Mouse (Mus musculus): ENCODE measurements around the gene Crabp2. TPM values are rescaled to one million over a fixed set of nuclear protein-coding genes. Genes with fewer than 3 reads are reported as not detected.

The Crabp2 gene
- total RNA-seq, 2 experiments from 2014 or later = 2.0 to 2.2 TPM

- DNase-seq (ENCODE audit: low spot score in 2 of 2) = no peak
Measured at GRCm38 (mm10) chr3:87982836-87983601, 34.6 kb downstream of the Crabp2 start.

- no peak for DNase-seq (ENCODE audit: low spot score in 2 of 2)
Measured at GRCm38 (mm10) chr3:87983627-87984026, 35.2 kb downstream of the Crabp2 start.

- DNase-seq (ENCODE audit: low spot score in 2 of 2) = no peak
Measured at GRCm38 (mm10) chr3:87984094-87984493, 35.6 kb downstream of the Crabp2 start.

- no peak for DNase-seq (ENCODE audit: low spot score in 2 of 2)
Measured at GRCm38 (mm10) chr3:87985505-87986320, 37.2 kb downstream of the Crabp2 start.

GRCm38 (mm10) chr3:87986868-87987267, 38.4 kb downstream of the Crabp2 start:
- DNase-seq (ENCODE audit: low spot score in 2 of 2) = peak; percentile 93 to 95

- DNase-seq (ENCODE audit: low spot score in 2 of 2) = no peak
Measured at GRCm38 (mm10) chr3:87987633-87988032, 39.2 kb downstream of the Crabp2 start.

GRCm38 (mm10) chr3:87988068-87988467, 39.6 kb downstream of the Crabp2 start:
- no peak for DNase-seq (ENCODE audit: low spot score in 2 of 2)

- DNase-seq (ENCODE audit: low spot score in 2 of 2) = no peak
Measured at GRCm38 (mm10) chr3:87989935-87990334, 41.5 kb downstream of the Crabp2 start.

- DNase-seq (ENCODE audit: low spot score in 2 of 2) = no peak
Measured at GRCm38 (mm10) chr3:87993436-87993835, 45.0 kb downstream of the Crabp2 start.

- no peak for DNase-seq (ENCODE audit: low spot score in 2 of 2)
Measured at GRCm38 (mm10) chr3:87995331-87995730, 46.9 kb downstream of the Crabp2 start.

GRCm38 (mm10) chr3:87996401-87996800, 47.9 kb downstream of the Crabp2 start:
- no peak for DNase-seq (ENCODE audit: low spot score in 2 of 2)

- no peak for DNase-seq (ENCODE audit: low spot score in 2 of 2)
Measured at GRCm38 (mm10) chr3:87996971-87997614, 48.6 kb downstream of the Crabp2 start.

GRCm38 (mm10) chr3:87998747-87999146, 50.3 kb downstream of the Crabp2 start:
- peak in 1 of 2 experiments; percentile 81 for DNase-seq (ENCODE audit: low spot score in 2 of 2)

GRCm38 (mm10) chr3:87999243-87999895, 50.9 kb downstream of the Crabp2 start:
- no peak for DNase-seq (ENCODE audit: low spot score in 2 of 2)

GRCm38 (mm10) chr3:88000181-88000580, 51.7 kb downstream of the Crabp2 start, which contains the start of gene Bcan:
TSS of gene Bcan (minus strand) at chr3:88000230.
- peak in 1 of 2 experiments; percentile 74 for DNase-seq (ENCODE audit: low spot score in 2 of 2)

- DNase-seq (ENCODE audit: low spot score in 2 of 2) = peak in 1 of 2 experiments; percentile 70
Measured at GRCm38 (mm10) chr3:88000816-88001595, 52.5 kb downstream of the Crabp2 start.

GRCm38 (mm10) chr3:88002291-88002976, 54.0 kb downstream of the Crabp2 start:
- DNase-seq (ENCODE audit: low spot score in 2 of 2) = no peak

All from layer of hippocampus, postnatal 14 days (tissue).